Mouse (Mus musculus): Measurements from ENCODE around the gene Slc25a35. TPM values are rescaled to one million over a fixed set of nuclear protein-coding genes. Genes with fewer than 3 reads are reported as not detected.

Slc25a35 gene
- polyA plus RNA-seq, 1 experiment from 2014 or later = 1.2 TPM

DNA sequence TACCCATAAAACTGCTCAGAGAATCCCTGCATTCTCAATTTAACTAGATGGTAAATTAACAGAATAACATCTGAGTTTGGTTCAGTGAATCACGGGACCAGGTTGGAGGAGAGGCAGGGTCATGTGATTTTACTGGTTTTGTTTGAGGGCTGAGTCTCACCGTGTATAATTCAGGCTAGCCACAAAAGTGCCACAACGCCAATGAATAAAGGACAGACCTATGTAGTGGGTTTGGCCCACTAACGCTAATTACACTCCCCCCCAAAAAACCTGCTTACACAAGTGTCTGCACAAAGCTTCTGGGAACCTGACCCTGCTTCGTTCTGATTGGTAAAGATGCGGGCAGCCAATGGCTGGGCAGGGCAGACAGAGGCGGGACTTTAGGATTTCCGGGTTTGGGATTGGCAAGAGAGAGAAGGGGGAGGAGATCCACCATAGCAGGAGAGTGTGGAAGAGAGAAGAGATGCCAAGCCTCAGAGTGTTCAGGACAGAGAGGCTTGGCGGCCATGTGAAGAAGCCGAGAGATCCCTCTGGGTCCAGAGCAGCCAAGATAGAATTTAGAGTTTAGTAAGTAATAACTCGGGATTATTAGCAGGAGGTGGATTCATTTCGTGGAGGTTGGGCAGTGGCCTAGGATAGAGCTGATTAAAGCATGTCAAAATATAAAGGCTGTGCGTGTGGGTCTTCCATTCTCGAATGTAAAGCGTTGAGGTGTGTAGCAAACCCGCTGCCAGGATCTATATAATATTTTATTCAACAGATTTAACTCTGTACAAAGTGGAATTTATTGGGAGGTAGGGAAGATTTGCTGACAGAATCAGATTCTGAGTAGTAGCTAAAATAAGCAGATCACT is 28.3 kb upstream of the Slc25a35 start:
- H3K4me2 ChIP-seq (ENCODE audit: low read length) = peak overlapping the region; percentile 74
- H3K9ac ChIP-seq (ENCODE audit: low read length) = peak overlapping the region; percentile 79
- ATAC-seq (ENCODE audit: insufficient number of reproducible peaks, insufficient read depth, low FRiP score, low read depth) = peak; percentile 97
- no peaks in the 10 kb centered on the region for H3K27me3 ChIP-seq (ENCODE audit: control insufficient read depth, insufficient read depth, low read length)
- H3K4me1 ChIP-seq (ENCODE audit: control insufficient read depth in 2 of 2, insufficient read depth in 2 of 2, low read length in 2 of 2) = peaks cover 2 to 4% of the 10 kb centered on the region in 2 experiments; a peak in 3 of 4 replicates
- WGBS = 2% methylated on average over 16 of the region's 16 CpGs
- no peaks in the 10 kb centered on the region for H3K36me3 ChIP-seq (ENCODE audit: control insufficient read depth, insufficient read depth, low read length)
- no peaks in the 10 kb centered on the region for H3K9me3 ChIP-seq (ENCODE audit: control insufficient read depth, low read length)
- H3K4me3 ChIP-seq (ENCODE audit: control insufficient read depth in 1 of 2, insufficient read depth in 1 of 2, low read depth in 1 of 2, low read length in 2 of 2) = peak overlapping the region; percentile 48 to 54
- peak overlapping the region; percentile 52 to 74; a peak in 3 of 4 replicates for H3K27ac ChIP-seq (replicated peaks in 1 of 2; ENCODE audit: control insufficient read depth in 1 of 2, insufficient read depth in 1 of 2, low read depth in 2 of 2, low read length in 2 of 2)

DNA sequence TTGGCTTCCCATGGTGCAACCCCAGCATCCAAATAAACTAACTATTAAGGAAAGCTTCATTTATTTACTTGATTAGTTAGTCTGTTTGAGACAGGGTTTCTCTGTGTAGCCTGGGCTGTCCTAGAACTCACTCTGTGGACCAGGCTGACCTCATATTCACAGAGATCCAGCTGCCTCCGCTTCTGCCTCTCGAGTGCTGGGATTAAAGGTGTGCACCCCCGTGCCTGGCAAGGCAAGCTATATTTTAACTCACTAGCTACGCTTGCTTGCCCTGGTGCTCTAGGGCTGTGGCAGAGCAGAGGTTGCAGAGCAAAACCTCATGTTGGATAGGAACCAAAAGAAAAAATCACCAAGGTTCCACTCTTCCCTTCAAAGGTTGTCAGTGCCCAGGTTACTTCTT is 27.4 kb upstream of the Slc25a35 start:
- Histone ChIP-seq H3K36me3 (ENCODE audit: control insufficient read depth, insufficient read depth, low read length) (no peaks in the 10 kb centered on the region), H3K9ac (ENCODE audit: low read length) (peak overlapping the region; percentile 79), H3K4me2 (ENCODE audit: low read length) (peak overlapping the region; percentile 74), H3K27ac (replicated peaks in 1 of 2; ENCODE audit: control insufficient read depth in 1 of 2, insufficient read depth in 1 of 2, low read depth in 2 of 2, low read length in 2 of 2) (no peak overlapping the region), H3K4me3 (ENCODE audit: control insufficient read depth in 1 of 2, insufficient read depth in 1 of 2, low read depth in 1 of 2, low read length in 2 of 2) (peak overlapping the region in 1 of 2 experiments; percentile 54; a peak in 2 of 4 replicates), H3K4me1 (ENCODE audit: control insufficient read depth in 2 of 2, insufficient read depth in 2 of 2, low read length in 2 of 2) (peaks cover 2 to 4% of the 10 kb centered on the region in 2 experiments; a peak in 3 of 4 replicates), H3K27me3 (ENCODE audit: control insufficient read depth, insufficient read depth, low read length) (no peaks in the 10 kb centered on the region), H3K9me3 (ENCODE audit: control insufficient read depth, low read length) (no peaks in the 10 kb centered on the region)
- 51% methylated on average over 4 of the region's 4 CpGs for WGBS
- ATAC-seq (ENCODE audit: insufficient number of reproducible peaks, insufficient read depth, low FRiP score, low read depth) = no peak

DNA sequence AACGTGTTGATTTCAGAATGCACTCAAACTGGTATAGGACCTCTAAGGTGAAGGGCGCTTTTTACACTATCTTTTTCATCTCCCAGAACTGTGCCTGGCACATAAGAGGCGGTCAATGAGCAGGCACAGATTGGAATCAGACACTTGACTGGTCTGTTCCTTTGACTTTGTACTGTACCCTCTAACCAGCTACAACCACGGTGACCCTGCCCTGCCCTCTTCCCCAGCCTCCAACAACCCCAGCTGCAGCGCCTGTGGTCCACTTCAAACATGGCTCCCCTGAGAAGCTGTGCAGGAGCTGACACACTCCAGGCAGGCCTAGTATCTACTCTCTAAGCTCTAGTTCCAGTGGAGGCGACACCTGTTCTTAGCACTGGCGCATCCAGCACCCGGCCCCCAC is 25.2 kb upstream of the Slc25a35 start:
- H3K9me3 ChIP-seq (ENCODE audit: control insufficient read depth, low read length) = no peaks in the 10 kb centered on the region
- no peak overlapping the region for H3K4me2 ChIP-seq (ENCODE audit: low read length)
- no peaks in the 10 kb centered on the region for H3K27me3 ChIP-seq (ENCODE audit: control insufficient read depth, insufficient read depth, low read length)
- peaks cover 5 to 9% of the 10 kb centered on the region in 2 experiments; a peak in 3 of 4 replicates for H3K4me1 ChIP-seq (ENCODE audit: control insufficient read depth in 2 of 2, insufficient read depth in 2 of 2, low read length in 2 of 2)
- ATAC-seq (ENCODE audit: insufficient number of reproducible peaks, insufficient read depth, low FRiP score, low read depth) = no peak
- no peak overlapping the region for H3K9ac ChIP-seq (ENCODE audit: low read length)
- 75% methylated on average over 8 of the region's 8 CpGs for WGBS
- no peaks in the 10 kb centered on the region for H3K36me3 ChIP-seq (ENCODE audit: control insufficient read depth, insufficient read depth, low read length)
- H3K27ac ChIP-seq (replicated peaks in 1 of 2; ENCODE audit: control insufficient read depth in 1 of 2, insufficient read depth in 1 of 2, low read depth in 2 of 2, low read length in 2 of 2) = no peak overlapping the region
- no peak overlapping the region for H3K4me3 ChIP-seq (ENCODE audit: control insufficient read depth in 1 of 2, insufficient read depth in 1 of 2, low read depth in 1 of 2, low read length in 2 of 2)

DNA sequence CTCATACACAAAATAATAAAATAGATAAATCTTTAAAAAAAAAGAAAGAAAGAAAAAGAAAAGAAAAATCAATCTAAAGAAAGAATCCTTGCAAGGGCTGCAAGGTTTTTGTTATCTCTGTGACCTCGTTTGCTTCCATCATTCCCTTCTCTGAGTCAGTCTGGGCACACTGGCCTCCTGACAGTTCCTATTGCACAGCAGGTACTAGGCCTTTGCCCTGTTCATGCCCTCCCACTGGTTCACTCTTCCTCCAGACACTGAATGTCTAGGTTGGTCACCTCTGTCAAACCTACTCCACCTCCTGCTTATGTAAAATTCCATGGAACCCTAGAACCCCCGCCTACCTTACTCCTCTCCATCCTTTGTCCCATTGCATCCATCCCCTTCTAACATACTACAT is 22.7 kb upstream of the Slc25a35 start:
- Histone ChIP-seq H3K4me2 (ENCODE audit: low read length) (no peak overlapping the region), H3K27me3 (ENCODE audit: control insufficient read depth, insufficient read depth, low read length) (no peaks in the 10 kb centered on the region), H3K36me3 (ENCODE audit: control insufficient read depth, insufficient read depth, low read length) (0 out of 2 replicates have a peak, but pooled peaks cover 3% of the 10 kb centered on the region), H3K9ac (ENCODE audit: low read length) (no peak overlapping the region), H3K4me1 (ENCODE audit: control insufficient read depth in 2 of 2, insufficient read depth in 2 of 2, low read length in 2 of 2) (peaks cover 5 to 9% of the 10 kb centered on the region in 2 experiments; a peak in 3 of 4 replicates), H3K27ac (replicated peaks in 1 of 2; ENCODE audit: control insufficient read depth in 1 of 2, insufficient read depth in 1 of 2, low read depth in 2 of 2, low read length in 2 of 2) (no peak overlapping the region), H3K4me3 (ENCODE audit: control insufficient read depth in 1 of 2, insufficient read depth in 1 of 2, low read depth in 1 of 2, low read length in 2 of 2) (no peak overlapping the region), H3K9me3 (ENCODE audit: control insufficient read depth, low read length) (no peaks in the 10 kb centered on the region)
- WGBS = 65% methylated on average over 2 of the region's 2 CpGs
- no peak for ATAC-seq (ENCODE audit: insufficient number of reproducible peaks, insufficient read depth, low FRiP score, low read depth)

DNA sequence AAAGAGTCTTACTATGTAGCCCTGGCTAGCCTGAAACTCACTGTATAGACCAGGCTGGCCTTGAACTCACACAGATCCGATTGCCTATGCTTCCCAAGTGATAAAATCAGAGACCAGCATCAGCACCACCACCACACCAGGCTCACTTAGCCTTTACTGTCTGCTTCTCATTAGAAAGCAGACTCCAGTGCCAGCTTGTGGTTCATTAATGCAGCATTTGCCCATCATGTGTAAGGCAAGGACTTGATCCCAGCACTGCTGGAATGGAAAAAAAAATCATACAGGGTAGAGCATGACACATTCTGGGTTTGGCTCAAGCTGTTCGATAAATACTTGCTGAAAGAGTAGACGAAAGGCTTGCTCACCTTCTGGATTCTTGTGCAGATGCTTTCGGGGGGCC is 21.9 kb upstream of the Slc25a35 start:
- H3K4me3 ChIP-seq (ENCODE audit: control insufficient read depth in 1 of 2, insufficient read depth in 1 of 2, low read depth in 1 of 2, low read length in 2 of 2) = no peak overlapping the region
- H3K4me1 ChIP-seq (ENCODE audit: control insufficient read depth in 2 of 2, insufficient read depth in 2 of 2, low read length in 2 of 2) = peaks cover 3 to 6% of the 10 kb centered on the region in 2 experiments; a peak in 2 of 4 replicates
- WGBS = 88% methylated on average over 4 of the region's 4 CpGs
- H3K4me2 ChIP-seq (ENCODE audit: low read length) = no peak overlapping the region
- ATAC-seq (ENCODE audit: insufficient number of reproducible peaks, insufficient read depth, low FRiP score, low read depth) = no peak
- H3K27me3 ChIP-seq (ENCODE audit: control insufficient read depth, insufficient read depth, low read length) = no peaks in the 10 kb centered on the region
- no peaks in the 10 kb centered on the region for H3K9me3 ChIP-seq (ENCODE audit: control insufficient read depth, low read length)
- H3K27ac ChIP-seq (replicated peaks in 1 of 2; ENCODE audit: control insufficient read depth in 1 of 2, insufficient read depth in 1 of 2, low read depth in 2 of 2, low read length in 2 of 2) = no peak overlapping the region
- H3K36me3 ChIP-seq (ENCODE audit: control insufficient read depth, insufficient read depth, low read length) = peaks cover 4% of the 10 kb centered on the region; the same call in 1 of the 2 replicates
- H3K9ac ChIP-seq (ENCODE audit: low read length) = no peak overlapping the region

DNA sequence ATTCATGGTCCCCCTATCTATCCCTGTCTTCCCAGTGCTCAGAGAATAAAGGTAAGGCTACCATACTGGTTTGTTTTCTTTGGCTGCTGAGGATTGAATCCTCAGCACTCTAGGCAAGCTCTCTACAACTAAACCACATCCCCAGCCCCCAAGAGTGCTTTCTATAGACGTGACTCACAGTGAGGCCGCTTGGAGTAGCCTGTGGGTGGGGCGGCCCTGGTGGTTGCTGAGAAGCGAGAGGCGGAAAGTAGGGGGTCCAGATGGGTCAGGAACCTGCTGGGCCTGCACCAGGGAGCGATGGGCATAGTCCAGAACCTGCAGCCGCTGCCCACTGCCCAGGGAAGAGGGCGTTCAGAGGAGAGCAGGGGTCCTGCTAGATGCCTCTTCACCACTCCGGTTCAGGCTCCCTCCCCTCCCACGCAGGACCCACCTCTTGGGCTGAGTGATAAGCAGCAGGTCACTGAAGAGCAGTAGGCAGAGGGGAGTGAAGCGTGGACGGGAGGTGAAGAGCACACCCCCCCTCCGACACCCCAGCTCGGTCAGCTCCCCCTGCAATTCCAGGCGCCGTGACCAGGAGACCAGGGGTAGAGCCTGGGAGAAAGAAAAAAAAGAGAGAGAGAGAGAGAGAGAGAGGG is 21.0 kb upstream of the Slc25a35 start:
- H3K4me3 ChIP-seq (ENCODE audit: control insufficient read depth in 1 of 2, insufficient read depth in 1 of 2, low read depth in 1 of 2, low read length in 2 of 2) = peak overlapping the region; percentile 20 to 24
- H3K4me2 ChIP-seq (ENCODE audit: low read length) = peak overlapping the region; percentile 58
- no peak overlapping the region for H3K27ac ChIP-seq (replicated peaks in 1 of 2; ENCODE audit: control insufficient read depth in 1 of 2, insufficient read depth in 1 of 2, low read depth in 2 of 2, low read length in 2 of 2)
- WGBS = 21% methylated on average over 16 of the region's 16 CpGs
- peak overlapping the region; percentile 34; the same call in 1 of the 2 replicates for H3K9ac ChIP-seq (ENCODE audit: low read length)
- H3K36me3 ChIP-seq (ENCODE audit: control insufficient read depth, insufficient read depth, low read length) = peaks cover 10% of the 10 kb centered on the region; the same call in 1 of the 2 replicates
- H3K9me3 ChIP-seq (ENCODE audit: control insufficient read depth, low read length) = no peaks in the 10 kb centered on the region
- no peak for ATAC-seq (ENCODE audit: insufficient number of reproducible peaks, insufficient read depth, low FRiP score, low read depth)
- H3K27me3 ChIP-seq (ENCODE audit: control insufficient read depth, insufficient read depth, low read length) = peaks cover 3% of the 10 kb centered on the region; the same call in 1 of the 2 replicates
- peaks cover 3 to 6% of the 10 kb centered on the region in 2 experiments; a peak in 2 of 4 replicates for H3K4me1 ChIP-seq (ENCODE audit: control insufficient read depth in 2 of 2, insufficient read depth in 2 of 2, low read length in 2 of 2)

DNA sequence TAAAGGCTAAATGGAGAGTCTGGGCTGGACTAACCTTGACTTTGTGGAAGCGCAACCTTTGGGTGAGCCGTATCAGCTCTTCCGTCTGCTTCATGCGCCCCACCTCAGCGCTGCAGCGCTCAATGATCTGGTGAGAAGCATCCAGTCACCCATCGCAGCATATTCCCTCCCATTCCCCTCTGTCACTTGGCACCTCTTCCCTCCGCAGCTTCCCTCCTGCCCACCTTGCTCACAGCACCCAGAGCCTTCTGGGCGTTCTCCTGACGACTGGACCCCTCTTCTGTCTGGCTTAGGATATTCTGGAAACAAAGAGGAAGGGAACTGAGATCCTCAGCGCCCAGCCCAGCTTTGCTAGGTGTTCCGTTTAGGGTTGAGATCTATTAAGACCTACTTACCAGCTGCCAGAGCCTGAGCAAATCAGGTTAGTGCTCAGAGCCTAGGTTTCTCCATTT is 20.4 kb upstream of the Slc25a35 start:
- no peaks in the 10 kb centered on the region for H3K9me3 ChIP-seq (ENCODE audit: control insufficient read depth, low read length)
- no peak overlapping the region for H3K4me3 ChIP-seq (ENCODE audit: control insufficient read depth in 1 of 2, insufficient read depth in 1 of 2, low read depth in 1 of 2, low read length in 2 of 2)
- peak overlapping the region; percentile 58 for H3K4me2 ChIP-seq (ENCODE audit: low read length)
- no peak overlapping the region for H3K9ac ChIP-seq (ENCODE audit: low read length)
- H3K27ac ChIP-seq (replicated peaks in 1 of 2; ENCODE audit: control insufficient read depth in 1 of 2, insufficient read depth in 1 of 2, low read depth in 2 of 2, low read length in 2 of 2) = no peak overlapping the region
- H3K36me3 ChIP-seq (ENCODE audit: control insufficient read depth, insufficient read depth, low read length) = peaks cover 10% of the 10 kb centered on the region; the same call in 1 of the 2 replicates
- H3K4me1 ChIP-seq (ENCODE audit: control insufficient read depth in 2 of 2, insufficient read depth in 2 of 2, low read length in 2 of 2) = peaks cover 3 to 6% of the 10 kb centered on the region in 2 experiments; a peak in 2 of 4 replicates
- H3K27me3 ChIP-seq (ENCODE audit: control insufficient read depth, insufficient read depth, low read length) = peaks cover 3% of the 10 kb centered on the region; the same call in 1 of the 2 replicates
- ATAC-seq (ENCODE audit: insufficient number of reproducible peaks, insufficient read depth, low FRiP score, low read depth) = no peak
- WGBS = 38% methylated on average over 12 of the region's 12 CpGs

Measured in heart, embryonic 14.5 days (tissue).